ENCODE assay signal across 9 mouse cellular contexts in genomic region chr2:31787029-31787428, GRCm38 (mm10). TPM values are rescaled to one million over a fixed set of nuclear protein-coding genes. Genes with fewer than 3 reads are reported as not detected.
DNase-seq lines count a peak whose midpoint lies in the region; ATAC-seq lines count a peak whose summit lies in the region.
"Had no signal": no experiment of that assay in that cellular context is flagged by ENCODE, and none has a peak within 500 bp of the region (broad histone marks: within the 10 kb centered on the region; RNA-seq: fewer than 3 reads in every experiment).

No protein-coding gene starts in this region.

- no peaks in the 10 kb centered on the region for H3K9me3 ChIP-seq in heart, embryonic 12.5 days (replicated peaks)
- no peaks in the 10 kb centered on the region for H3K9me3 ChIP-seq in hindbrain, embryonic 16.5 days (ENCODE audit: control insufficient read depth, low read length)
- H3K9me3 ChIP-seq: megakaryocyte, embryonic 14.5 days had no signal

- peak; percentile 72 to 90 for DNase-seq in heart, adult 18-20 months
- peak; percentile 89 for DNase-seq in adrenal gland, postnatal 10 days
- DNase-seq in embryo, embryonic 11 days, result peak; percentile 90
- DNase-seq in left cerebral cortex, postnatal 10 days (ENCODE audit: extremely low spot score in 1 of 2, low spot score in 2 of 2), result peak; percentile 63 to 86
- DNase-seq in neural tube, embryonic 10.5 days (ENCODE audit: extremely low spot score, low spot score), result peak; percentile 86
- DNase-seq in testis, postnatal 10 days (ENCODE audit: low spot score), result peak; percentile 92

- no peak overlapping the region for H3K27ac ChIP-seq in heart, embryonic 12.5 days (ENCODE audit: poor library complexity, severe bottlenecking)
- H3K27ac ChIP-seq in hindbrain, embryonic 16.5 days (ENCODE audit: low read depth, low read length), result no peak overlapping the region

- H3K27me3 ChIP-seq in heart, embryonic 12.5 days (replicated peaks), result no peaks in the 10 kb centered on the region
- H3K27me3 ChIP-seq in hindbrain, embryonic 16.5 days (replicated peaks; ENCODE audit: control insufficient read depth, insufficient read depth, low read length), result no peaks in the 10 kb centered on the region
- H3K27me3 ChIP-seq: megakaryocyte, embryonic 14.5 days had no signal

- no peak for ATAC-seq in heart, embryonic 12.5 days (ENCODE audit: insufficient number of reproducible peaks, low FRiP score)
- 0 out of 2 replicates have a peak, but pooled peaks have one; percentile 44 for ATAC-seq in hindbrain, embryonic 16.5 days

- WGBS in heart, embryonic 12.5 days, result 24% methylated on average over 7 of the region's 7 CpGs
- 13% methylated on average over 7 of the region's 7 CpGs for WGBS in hindbrain, embryonic 16.5 days

- intact Hi-C loops in left cerebral cortex, postnatal 10 days (cut with DNase I), result loop anchor here (2.0 to 5.0 kb wide), 4 partner anchors 100 to 305 kb away; partner anchors contain the start of gene Lamc3

- H3K4me2 ChIP-seq in heart, embryonic 12.5 days, result no peak overlapping the region
- no peak overlapping the region for H3K4me2 ChIP-seq in hindbrain, embryonic 16.5 days (ENCODE audit: low read length)

- H3K4me1 ChIP-seq in heart, embryonic 12.5 days (replicated peaks), result no peaks in the 10 kb centered on the region
- peaks cover 2% of the 10 kb centered on the region; the same call in 1 of the 2 replicates for H3K4me1 ChIP-seq in hindbrain, embryonic 16.5 days (ENCODE audit: control insufficient read depth, insufficient read depth, low read depth, low read length)

- no peak overlapping the region for H3K9ac ChIP-seq in heart, embryonic 12.5 days
- H3K9ac ChIP-seq in hindbrain, embryonic 16.5 days (ENCODE audit: low read depth, low read length), result peak overlapping the region; percentile 12; the same call in 1 of the 2 replicates

- H3K36me3 ChIP-seq in heart, embryonic 12.5 days, result peaks cover 94% of the 10 kb centered on the region
- H3K36me3 ChIP-seq in hindbrain, embryonic 16.5 days (ENCODE audit: control insufficient read depth, insufficient read depth, low read length), result peaks cover 8% of the 10 kb centered on the region

- H3K4me3 ChIP-seq in heart, embryonic 12.5 days, result no peak overlapping the region
- no peak overlapping the region for H3K4me3 ChIP-seq in hindbrain, embryonic 16.5 days (ENCODE audit: low read length)
- H3K4me3 ChIP-seq: megakaryocyte, embryonic 14.5 days had no signal

RNA-seq across cellular contexts. Expression of gene Qrfp, which starts 23.4 kb away (rescaled TPM):
- total RNA-seq in heart, adult 18-20 months (2021), result under 1 TPM in 1 of 2 experiments, not detected in 1; 0.10 TPM
- 0.08 TPM in 1 of 2 replicates, not detected in the other for polyA plus RNA-seq in heart, embryonic 12.5 days (2016; fragmentation: Nextera tagmentation; extraction: Ambion mirVana)
- total RNA-seq in adrenal gland, postnatal 10 days (2021), result not detected
- polyA plus RNA-seq in hindbrain, embryonic 16.5 days (2015; fragmentation: Nextera tagmentation; extraction: Ambion mirVana), result 0.09 TPM in 1 of 2 replicates, not detected in the other
- total RNA-seq in left cerebral cortex, postnatal 10 days (2021), result not detected

RNA-seq across cellular contexts. Expression of gene Fibcd1, which starts 58.8 kb away (rescaled TPM):
- not detected for total RNA-seq in heart, adult 18-20 months (2021)
- 0.04 and 0.08 TPM in 2 replicates for polyA plus RNA-seq in heart, embryonic 12.5 days (2016; fragmentation: Nextera tagmentation; extraction: Ambion mirVana)
- total RNA-seq in adrenal gland, postnatal 10 days (2021), result under 1 TPM; 0.27 to 0.39 TPM
- polyA plus RNA-seq in hindbrain, embryonic 16.5 days (2015; fragmentation: Nextera tagmentation; extraction: Ambion mirVana), result 7.1 and 8.6 TPM in 2 replicates
- 10 to 100 TPM in 1 of 2 experiments, 1 to 10 TPM in 1; 7.0 to 13.3 TPM for total RNA-seq in left cerebral cortex, postnatal 10 days (2021)

Comparison
In these comparisons a context has a peak if more than half of its experiments do, and no peak if none do; other contexts are left out.
1. RNA of gene Fibcd1, which starts 58.8 kb away (total RNA-seq): 7.0 to 13.3 TPM in left cerebral cortex, postnatal 10 days; 0.27 to 0.39 TPM in adrenal gland, postnatal 10 days and not detected in heart, adult 18-20 months; every median in the first group is over 4 times any median in the second.
2. Peak in every context shown above with its lines, with median percentiles within 50 percentile points of each other: DNase-seq.